10 mouse cellular contexts compared by ENCODE assay signal in genomic region chr12:117172529-117172884, GRCm38 (mm10).
A peak's percentile ranks its signal among the peaks of the same experiment; 100 is the strongest.
DNase-seq lines count a peak whose midpoint lies in the region; ATAC-seq and TF ChIP-seq lines count a peak whose summit lies in the region.
"Had no signal": no experiment of that assay in that cellular context is flagged by ENCODE, and none has a peak within 500 bp of the region (broad histone marks: within the 10 kb centered on the region; RNA-seq: fewer than 3 reads in every experiment).

No protein-coding gene starts in this region.

- H3K27me3 ChIP-seq in E14TG2a.4 (ENCODE audit: insufficient read depth, low read length): peaks cover 73% of the 10 kb centered on the region
- peaks cover 8% of the 10 kb centered on the region; the same call in 1 of the 2 replicates for H3K27me3 ChIP-seq in forebrain, embryonic 16.5 days (replicated peaks; ENCODE audit: control insufficient read depth, insufficient read depth, low read length)
- H3K27me3 ChIP-seq in midbrain, embryonic 12.5 days: no peaks in the 10 kb centered on the region
- H3K27me3 ChIP-seq: lung, embryonic 15.5 days had no signal

- DNase-seq in ES-E14 (ENCODE audit: low read depth, low spot score): no peak
- no peak for DNase-seq in embryo, embryonic 11 days
- no peak for DNase-seq in layer of hippocampus, postnatal 25 days (ENCODE audit: extremely low spot score in 1 of 2, low spot score in 1 of 2)
- DNase-seq in layer of hippocampus, adult 2 months (ENCODE audit: low spot score in 2 of 2): no peak
- DNase-seq: cerebellum, adult 11-12 months; kidney, postnatal 4 days had no signal

- peaks cover 51% of the 10 kb centered on the region for H3K4me1 ChIP-seq in E14TG2a.4 (replicated peaks; ENCODE audit: low read depth, low read length)
- H3K4me1 ChIP-seq in ES-E14 (ENCODE audit: control insufficient read depth in 2 of 2, insufficient read depth in 2 of 2, low read length in 2 of 2, poor library complexity in 1 of 2): peaks cover 3 to 18% of the 10 kb centered on the region in 2 experiments; a peak in 2 of 4 replicates
- peaks cover 55% of the 10 kb centered on the region for H3K4me1 ChIP-seq in forebrain, embryonic 16.5 days (replicated peaks; ENCODE audit: control insufficient read depth, insufficient read depth, low read length)
- peaks cover 96% of the 10 kb centered on the region for H3K4me1 ChIP-seq in midbrain, embryonic 12.5 days

- TF ChIP-seq CTCF in E14TG2a.4 (conservative IDR thresholded peaks at IDR 0.05; ENCODE audit: low read length): no peak
- TF ChIP-seq CTCF in layer of hippocampus, adult 2 months (conservative IDR thresholded peaks at IDR 0.05): no peak

- no peak overlapping the region for H3K27ac ChIP-seq in ES-E14 (ENCODE audit: insufficient read depth, low read depth, low read length, poor library complexity, severe bottlenecking)
- peak overlapping the region; percentile 56 for H3K27ac ChIP-seq in forebrain, embryonic 16.5 days (ENCODE audit: low read length)
- H3K27ac ChIP-seq in midbrain, embryonic 12.5 days (replicated peaks): peak overlapping the region; percentile 98
- no peak overlapping the region for H3K27ac ChIP-seq in layer of hippocampus, adult 2 months
- H3K27ac ChIP-seq: lung, embryonic 15.5 days had no signal

- H3K4me3 ChIP-seq in E14TG2a.4 (replicated peaks; ENCODE audit: low read length): peak overlapping the region; percentile 37
- H3K4me3 ChIP-seq in ES-E14 (ENCODE audit: insufficient read depth in 1 of 2, low read depth in 1 of 2, low read length in 2 of 2, poor library complexity in 1 of 2, severe bottlenecking in 1 of 2): no peak overlapping the region
- H3K4me3 ChIP-seq in forebrain, embryonic 16.5 days (replicated peaks; ENCODE audit: low read length): no peak overlapping the region
- H3K4me3 ChIP-seq in midbrain, embryonic 12.5 days: peak overlapping the region; percentile 3
- H3K4me3 ChIP-seq in layer of hippocampus, adult 2 months: no peak overlapping the region
- H3K4me3 ChIP-seq: lung, embryonic 15.5 days had no signal

- 26% methylated on average over 2 of the region's 2 CpGs for WGBS in forebrain, embryonic 16.5 days
- 15% methylated on average over 2 of the region's 2 CpGs for WGBS in midbrain, embryonic 12.5 days

- no peak overlapping the region for H3K9ac ChIP-seq in ES-E14 (ENCODE audit: insufficient read depth, low read depth, low read length, poor library complexity, severe bottlenecking)
- H3K9ac ChIP-seq in forebrain, embryonic 16.5 days (replicated peaks; ENCODE audit: low read depth, low read length): 0 out of 2 replicates have a peak overlapping the region, but pooled peaks have one; percentile 3
- H3K9ac ChIP-seq in midbrain, embryonic 12.5 days (replicated peaks): peak overlapping the region; percentile 49
- H3K9ac ChIP-seq: lung, embryonic 15.5 days had no signal

- H3K36me3 ChIP-seq in E14TG2a.4 (ENCODE audit: insufficient read depth, low read length) (no peaks in the 10 kb centered on the region), ES-E14 (ENCODE audit: control insufficient read depth, insufficient read depth, low read length, poor library complexity, severe bottlenecking) (no peaks in the 10 kb centered on the region)
- H3K36me3 ChIP-seq in forebrain, embryonic 16.5 days (ENCODE audit: control insufficient read depth, insufficient read depth): no peaks in the 10 kb centered on the region
- H3K36me3 ChIP-seq in midbrain, embryonic 12.5 days: peaks cover 10% of the 10 kb centered on the region
- H3K36me3 ChIP-seq: lung, embryonic 15.5 days had no signal

- in situ Hi-C loops in ES-E14 (cut with MboI; ENCODE audit: low sequenced_read_pairs in 2 of 2, unreplicated experiment in 2 of 2): no loop called here

- H3K9me3 ChIP-seq in E14TG2a.4 (ENCODE audit: low read length) (no peaks in the 10 kb centered on the region), ES-E14 (ENCODE audit: control insufficient read depth, insufficient read depth, low read depth, low read length) (no peaks in the 10 kb centered on the region)
- H3K9me3 ChIP-seq in forebrain, embryonic 16.5 days (ENCODE audit: control insufficient read depth, low read length): no peaks in the 10 kb centered on the region
- H3K9me3 ChIP-seq in midbrain, embryonic 12.5 days: no peaks in the 10 kb centered on the region
- H3K9me3 ChIP-seq: lung, embryonic 15.5 days had no signal

- ATAC-seq in forebrain, embryonic 16.5 days: 0 out of 2 replicates have a peak, but pooled peaks have one; percentile 1
- no peak for ATAC-seq in midbrain, embryonic 12.5 days (ENCODE audit: low FRiP score, low read depth)

- H3K4me2 ChIP-seq in forebrain, embryonic 16.5 days (ENCODE audit: low read length): no peak overlapping the region
- H3K4me2 ChIP-seq in midbrain, embryonic 12.5 days (replicated peaks): peak overlapping the region; percentile 43
- H3K4me2 ChIP-seq: lung, embryonic 15.5 days had no signal

TF ChIP-seq in ES-E14, 5 proteins besides CTCF, POLR2A, EP300 and RAD21:
- TF ChIP-seq MAFK (IDR thresholded peaks at IDR 0.05; ENCODE audit: insufficient read depth, low read depth, low read length): 0 out of 2 replicates have a peak, but pooled peaks have one; percentile 21
- no peak for TF ChIP-seq HCFC1 (IDR thresholded peaks at IDR 0.05; ENCODE audit: borderline replicate concordance, insufficient read depth, low read length)

Comparison
In these comparisons a context has a peak if more than half of its experiments do, and no peak if none do; other contexts are left out.
1. H3K4me3 ChIP-seq: peak in E14TG2a.4 (single experiment) and midbrain, embryonic 12.5 days (single experiment); none in ES-E14 (0 of 2), forebrain, embryonic 16.5 days (single experiment) and layer of hippocampus, adult 2 months (single experiment).
2. H3K27ac ChIP-seq: peak in forebrain, embryonic 16.5 days (single experiment) and midbrain, embryonic 12.5 days (single experiment); none in ES-E14 (single experiment) and layer of hippocampus, adult 2 months (single experiment).